Mouse (Mus musculus): ENCODE data around the gene Treml2. TPM values are rescaled to one million over a fixed set of nuclear protein-coding genes. Genes with fewer than 3 reads are reported as not detected.

The Treml2 gene
- polyA plus RNA-seq, 1 experiment, result 0.56 TPM

- peaks cover 31% of the 10 kb centered on the region for H3K4me1 ChIP-seq (ENCODE audit: control insufficient read depth, insufficient read depth, low read length)
Measured at GRCm38 (mm10) chr17:48318686-48319085, 19.4 kb downstream of the Treml2 start.

GRCm38 (mm10) chr17:48321279-48321678 is 22.0 kb downstream of the Treml2 start:
- no peak overlapping the region for H3K27ac ChIP-seq (ENCODE audit: insufficient read depth, low read depth, low read length)
- no peak overlapping the region for H3K4me3 ChIP-seq (ENCODE audit: insufficient read depth, low read length)
- peaks cover 49% of the 10 kb centered on the region for H3K4me1 ChIP-seq (ENCODE audit: control insufficient read depth, insufficient read depth, low read length)
- no peak for TF ChIP-seq POLR2A (IDR thresholded peaks at IDR 0.05; ENCODE audit: borderline replicate concordance, low read depth, low read length)
- no peak for TF ChIP-seq CTCF (IDR thresholded peaks at IDR 0.05; ENCODE audit: low read depth, low read length)

More at GRCm38 (mm10) chr17:48318686-48319085, 19.4 kb downstream of the Treml2 start:
- Histone ChIP-seq H3K27ac (ENCODE audit: insufficient read depth, low read depth, low read length) (no peak overlapping the region), H3K4me3 (ENCODE audit: insufficient read depth, low read length) (no peak overlapping the region)
- no peak for TF ChIP-seq POLR2A (IDR thresholded peaks at IDR 0.05; ENCODE audit: borderline replicate concordance, low read depth, low read length)

- TF ChIP-seq CTCF (IDR thresholded peaks at IDR 0.05; ENCODE audit: low read depth, low read length), result no peak
- no peak for TF ChIP-seq POLR2A (IDR thresholded peaks at IDR 0.05; ENCODE audit: borderline replicate concordance, low read depth, low read length)
- H3K4me1 ChIP-seq (ENCODE audit: control insufficient read depth, insufficient read depth, low read length), result peaks cover 44% of the 10 kb centered on the region
- H3K4me3 ChIP-seq (ENCODE audit: insufficient read depth, low read length), result no peak overlapping the region
- H3K27ac ChIP-seq (ENCODE audit: insufficient read depth, low read depth, low read length), result no peak overlapping the region
Measured at GRCm38 (mm10) chr17:48323236-48323635, 23.9 kb downstream of the Treml2 start.

GRCm38 (mm10) chr17:48324258-48324657 is 25.0 kb downstream of the Treml2 start:
- H3K4me1 ChIP-seq (ENCODE audit: control insufficient read depth, insufficient read depth, low read length), result peaks cover 44% of the 10 kb centered on the region
- no peak for TF ChIP-seq POLR2A (IDR thresholded peaks at IDR 0.05; ENCODE audit: borderline replicate concordance, low read depth, low read length)
- no peak for TF ChIP-seq CTCF (IDR thresholded peaks at IDR 0.05; ENCODE audit: low read depth, low read length)
- peak overlapping the region; percentile 6; the same call in 1 of the 2 replicates for H3K4me3 ChIP-seq (ENCODE audit: insufficient read depth, low read length)
- H3K27ac ChIP-seq (ENCODE audit: insufficient read depth, low read depth, low read length), result peak overlapping the region; percentile 26

GRCm38 (mm10) chr17:48325093-48325492 is 25.8 kb downstream of the Treml2 start:
- Histone ChIP-seq H3K4me1 (ENCODE audit: control insufficient read depth, insufficient read depth, low read length) (peaks cover 44% of the 10 kb centered on the region), H3K4me3 (ENCODE audit: insufficient read depth, low read length) (no peak overlapping the region), H3K27ac (ENCODE audit: insufficient read depth, low read depth, low read length) (no peak overlapping the region)
- TF ChIP-seq POLR2A (IDR thresholded peaks at IDR 0.05; ENCODE audit: borderline replicate concordance, low read depth, low read length), result no peak
- TF ChIP-seq CTCF (IDR thresholded peaks at IDR 0.05; ENCODE audit: low read depth, low read length), result no peak

GRCm38 (mm10) chr17:48325638-48326037 is 26.3 kb downstream of the Treml2 start:
- no peak for TF ChIP-seq CTCF (IDR thresholded peaks at IDR 0.05; ENCODE audit: low read depth, low read length)
- TF ChIP-seq POLR2A (IDR thresholded peaks at IDR 0.05; ENCODE audit: borderline replicate concordance, low read depth, low read length), result no peak
- Histone ChIP-seq H3K4me1 (ENCODE audit: control insufficient read depth, insufficient read depth, low read length) (peaks cover 42% of the 10 kb centered on the region), H3K4me3 (ENCODE audit: insufficient read depth, low read length) (no peak overlapping the region), H3K27ac (ENCODE audit: insufficient read depth, low read depth, low read length) (no peak overlapping the region)

- no peak overlapping the region for H3K27ac ChIP-seq (ENCODE audit: insufficient read depth, low read depth, low read length)
- H3K4me1 ChIP-seq (ENCODE audit: control insufficient read depth, insufficient read depth, low read length), result peaks cover 39% of the 10 kb centered on the region
- no peak for TF ChIP-seq POLR2A (IDR thresholded peaks at IDR 0.05; ENCODE audit: borderline replicate concordance, low read depth, low read length)
- TF ChIP-seq CTCF (IDR thresholded peaks at IDR 0.05; ENCODE audit: low read depth, low read length), result no peak
- H3K4me3 ChIP-seq (ENCODE audit: insufficient read depth, low read length), result no peak overlapping the region
Measured at GRCm38 (mm10) chr17:48326656-48327055, 27.4 kb downstream of the Treml2 start.

- no peak for TF ChIP-seq CTCF (IDR thresholded peaks at IDR 0.05; ENCODE audit: low read depth, low read length)
- no peak for TF ChIP-seq POLR2A (IDR thresholded peaks at IDR 0.05; ENCODE audit: borderline replicate concordance, low read depth, low read length)
- Histone ChIP-seq H3K4me3 (ENCODE audit: insufficient read depth, low read length) (no peak overlapping the region), H3K27ac (ENCODE audit: insufficient read depth, low read depth, low read length) (no peak overlapping the region), H3K4me1 (ENCODE audit: control insufficient read depth, insufficient read depth, low read length) (no peaks in the 10 kb centered on the region)
Measured at GRCm38 (mm10) chr17:48332524-48332923, 33.2 kb downstream of the Treml2 start.

GRCm38 (mm10) chr17:48334186-48334585 is 34.9 kb downstream of the Treml2 start:
- H3K4me1 ChIP-seq (ENCODE audit: control insufficient read depth, insufficient read depth, low read length), result peaks cover 2% of the 10 kb centered on the region; the same call in 1 of the 2 replicates
- H3K4me3 ChIP-seq (ENCODE audit: insufficient read depth, low read length), result no peak overlapping the region
- no peak overlapping the region for H3K27ac ChIP-seq (ENCODE audit: insufficient read depth, low read depth, low read length)
- TF ChIP-seq CTCF (IDR thresholded peaks at IDR 0.05; ENCODE audit: low read depth, low read length), result no peak
- no peak for TF ChIP-seq POLR2A (IDR thresholded peaks at IDR 0.05; ENCODE audit: borderline replicate concordance, low read depth, low read length)

GRCm38 (mm10) chr17:48336857-48337256 is 37.6 kb downstream of the Treml2 start:
- peak; percentile 82 for TF ChIP-seq CTCF (IDR thresholded peaks at IDR 0.05; ENCODE audit: low read depth, low read length)
- TF ChIP-seq POLR2A (IDR thresholded peaks at IDR 0.05; ENCODE audit: borderline replicate concordance, low read depth, low read length), result no peak
- Histone ChIP-seq H3K27ac (ENCODE audit: insufficient read depth, low read depth, low read length) (no peak overlapping the region), H3K4me1 (ENCODE audit: control insufficient read depth, insufficient read depth, low read length) (peaks cover 7% of the 10 kb centered on the region)

GRCm38 (mm10) chr17:48340267-48340666 is 41.0 kb downstream of the Treml2 start:
- H3K4me3 ChIP-seq (ENCODE audit: insufficient read depth, low read length), result no peak overlapping the region
- peaks cover 11% of the 10 kb centered on the region for H3K4me1 ChIP-seq (ENCODE audit: control insufficient read depth, insufficient read depth, low read length)
- TF ChIP-seq POLR2A (IDR thresholded peaks at IDR 0.05; ENCODE audit: borderline replicate concordance, low read depth, low read length), result no peak
- no peak for TF ChIP-seq CTCF (IDR thresholded peaks at IDR 0.05; ENCODE audit: low read depth, low read length)
- H3K27ac ChIP-seq (ENCODE audit: insufficient read depth, low read depth, low read length), result no peak overlapping the region

More at GRCm38 (mm10) chr17:48336857-48337256, 37.6 kb downstream of the Treml2 start:
- H3K4me3 ChIP-seq (ENCODE audit: insufficient read depth, low read length), result no peak overlapping the region
